Mouse (Mus musculus) bone marrow, adult 2 months (tissue): ENCODE data around the gene Asphd2.

Source experiments
- CTCF ChIP-seq: fragments of 200-500 bp; IDR thresholded peaks from 2 replicates; pipeline ENCODE4 v1.5.1; 2011; ENCODE audit warnings: low read length, control low read depth; ENCODE audit not compliant: control insufficient read depth, insufficient read depth
- POLR2A ChIP-seq: fragments of 200-500 bp; IDR thresholded peaks from 2 replicates; pipeline ENCODE4 v1.6.1; 2011; ENCODE audit warnings: low read depth, mild to moderate bottlenecking, control low read depth, low read length, borderline replicate concordance; ENCODE audit not compliant: control insufficient read depth

DNA sequence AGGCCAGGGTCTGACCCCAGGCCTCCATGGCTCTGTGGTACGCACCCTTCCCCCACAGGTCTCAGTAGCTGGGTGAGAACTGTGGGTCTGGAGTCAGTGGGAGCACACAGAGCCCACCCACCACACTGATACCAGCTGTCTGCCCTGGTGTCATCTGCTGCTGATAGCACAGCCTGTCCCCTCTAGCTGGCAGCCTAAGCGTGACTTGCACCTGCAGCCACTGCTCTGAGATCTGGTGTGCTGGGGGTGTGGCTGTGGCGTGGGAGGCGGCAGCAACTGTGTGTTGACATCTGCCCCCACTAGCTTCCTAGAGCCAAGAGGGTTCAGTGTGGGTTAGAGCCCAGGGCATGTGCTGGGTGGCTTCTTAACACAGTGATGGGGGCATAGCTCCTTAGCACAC, 18.6 kb downstream of the Asphd2 start:
- no peak for TF ChIP-seq CTCF
- TF ChIP-seq POLR2A, result no peak
